Mouse (Mus musculus) cerebellum, adult (tissue): Measurements from ENCODE around the gene Ano8.
A peak's percentile ranks its signal among the peaks of the same experiment; 100 is the strongest.

ENCODE experiments used
- ATAC-seq: cut with Nextera tagmentation; 2 replicates; pipeline ENCODE4 v1.9.2; 2017; ENCODE audit warnings: mild to moderate bottlenecking, moderate library complexity, mixed read lengths; ENCODE audit not compliant: insufficient number of reproducible peaks, low FRiP score, low TSS enrichment

Ano8 gene

GRCm38 (mm10) chr8:71472601-71473386 lies 13.0 kb downstream of the Ano8 start:
- no peak for ATAC-seq

- no peak for ATAC-seq
Measured at GRCm38 (mm10) chr8:71471861-71472260, 13.9 kb downstream of the Ano8 start.

- ATAC-seq: no peak
Measured at GRCm38 (mm10) chr8:71470913-71471255, 14.9 kb downstream of the Ano8 start.

- no peak for ATAC-seq
Measured at GRCm38 (mm10) chr8:71470146-71470912, 15.4 kb downstream of the Ano8 start.

GRCm38 (mm10) chr8:71469411-71469810 lies 16.4 kb downstream of the Ano8 start:
- no peak for ATAC-seq

- peak; percentile 83 for ATAC-seq
Measured at GRCm38 (mm10) chr8:71468916-71469315, 16.8 kb downstream of the Ano8 start, which contains the start of gene Dda1. Dda1 (plus strand) TSS chr8:71469199.

- ATAC-seq: no peak
Measured at GRCm38 (mm10) chr8:71468001-71468400, 17.8 kb downstream of the Ano8 start.

- ATAC-seq: no peak
Measured at GRCm38 (mm10) chr8:71467201-71467600, 18.6 kb downstream of the Ano8 start.

GRCm38 (mm10) chr8:71466198-71466597 lies 19.6 kb downstream of the Ano8 start:
- ATAC-seq: no peak

- ATAC-seq: no peak
Measured at GRCm38 (mm10) chr8:71465733-71466132, 20.0 kb downstream of the Ano8 start.

GRCm38 (mm10) chr8:71464513-71465500 lies 21.0 kb downstream of the Ano8 start, which contains the start of gene Mrpl34:
Mrpl34 (plus strand) TSS chr8:71464959.
- ATAC-seq: peak; percentile 65

- peak; percentile 77 for ATAC-seq
Measured at GRCm38 (mm10) chr8:71463188-71464033, 22.4 kb downstream of the Ano8 start, which contains the start of gene Abhd8. Abhd8 (minus strand) TSS chr8:71463655.

- peak; percentile 2; the same call in 1 of the 2 replicates for ATAC-seq
Measured at GRCm38 (mm10) chr8:71462786-71463185, 23.0 kb downstream of the Ano8 start.

- ATAC-seq: no peak
Measured at GRCm38 (mm10) chr8:71462191-71462590, 23.6 kb downstream of the Ano8 start.

- ATAC-seq: no peak
Measured at GRCm38 (mm10) chr8:71461152-71461840, 24.5 kb downstream of the Ano8 start.

- no peak for ATAC-seq
Measured at GRCm38 (mm10) chr8:71460716-71461115, 25.0 kb downstream of the Ano8 start.

- ATAC-seq: no peak
Measured at GRCm38 (mm10) chr8:71457659-71458270, 28.0 kb downstream of the Ano8 start.

GRCm38 (mm10) chr8:71456906-71457305 lies 28.9 kb downstream of the Ano8 start:
- ATAC-seq: no peak
